In the genomic region with DNA sequence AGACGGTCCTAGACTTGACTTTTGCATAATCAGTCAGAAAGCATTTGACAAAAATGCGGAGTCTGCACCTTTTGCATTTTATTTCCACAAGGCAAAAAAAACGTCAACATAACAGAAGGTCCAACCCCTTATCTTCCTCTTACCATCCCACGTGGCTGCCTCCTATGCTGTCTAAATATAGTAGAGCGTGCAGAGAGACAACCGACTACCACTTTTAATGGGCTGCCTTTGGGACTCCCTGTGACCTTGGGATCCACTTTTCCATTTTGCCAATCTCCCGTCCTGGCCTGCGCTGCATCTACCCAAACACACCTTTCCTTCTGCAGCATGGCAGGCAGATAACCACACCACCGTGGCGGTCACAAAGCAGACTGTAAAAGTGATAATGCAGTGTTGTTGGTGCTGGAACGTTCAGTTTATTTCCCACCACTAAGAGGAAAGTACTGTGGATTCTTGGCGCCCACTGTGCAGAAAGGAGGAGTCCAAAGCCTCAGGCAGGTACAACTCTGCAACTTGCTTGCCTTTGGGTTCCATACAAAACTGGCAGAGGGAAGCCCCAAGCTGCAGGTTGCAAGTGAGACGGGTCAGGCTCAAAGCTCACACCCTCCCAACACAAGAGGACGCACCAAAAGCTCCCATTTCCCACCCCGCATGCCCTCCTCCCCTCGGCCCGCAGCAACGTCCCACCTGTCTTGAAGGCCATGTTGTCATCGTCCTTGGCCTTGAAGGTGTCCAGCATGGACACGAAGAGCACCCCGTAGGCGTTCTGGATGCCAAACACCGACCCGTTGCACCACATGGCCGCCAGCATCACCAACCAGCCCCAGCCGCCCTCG, we compare ENCODE assay signal across 8 mouse cellular contexts. TPM values are rescaled to one million over a fixed set of nuclear protein-coding genes. Genes with fewer than 3 reads are reported as not detected.
DNase-seq lines count a peak whose midpoint lies in the region; ATAC-seq and TF ChIP-seq lines count a peak whose summit lies in the region.

No protein-coding gene starts in this region.

- H3K27ac ChIP-seq in gastrocnemius, adult 2 months = peak overlapping the region; percentile 95
- H3K27ac ChIP-seq in forebrain, embryonic 13.5 days = no peak overlapping the region
- no peak overlapping the region for H3K27ac ChIP-seq in hindbrain, embryonic 12.5 days
- H3K27ac ChIP-seq in liver, embryonic 13.5 days = peak overlapping the region; percentile 96

- no peaks in the 10 kb centered on the region for H3K9me3 ChIP-seq in forebrain, embryonic 13.5 days (replicated peaks)
- H3K9me3 ChIP-seq in hindbrain, embryonic 12.5 days (replicated peaks) = no peaks in the 10 kb centered on the region
- no peaks in the 10 kb centered on the region for H3K9me3 ChIP-seq in liver, embryonic 13.5 days (replicated peaks)

- H3K27me3 ChIP-seq in forebrain, embryonic 13.5 days = peaks cover 14% of the 10 kb centered on the region; the same call in 1 of the 2 replicates
- peaks cover 15% of the 10 kb centered on the region for H3K27me3 ChIP-seq in hindbrain, embryonic 12.5 days
- no peaks in the 10 kb centered on the region; the same call in 1 of the 2 replicates for H3K27me3 ChIP-seq in liver, embryonic 13.5 days

- no peak for TF ChIP-seq CTCF in gastrocnemius, adult 2 months (IDR thresholded peaks at IDR 0.05)

- ATAC-seq in forebrain, embryonic 13.5 days = peak; percentile 2; the same call in 1 of the 2 replicates
- ATAC-seq in hindbrain, embryonic 12.5 days (ENCODE audit: low FRiP score) = no peak; the same call in 1 of the 2 replicates
- peak; percentile 43 for ATAC-seq in liver, embryonic 13.5 days (ENCODE audit: low read depth)

- intact Hi-C loops in gastrocnemius, adult 2 months (cut with DNase I) = loop anchor here (2.0 to 5.0 kb wide), 3 partner anchors 32 to 184 kb away; no protein-coding TSS in a partner anchor
- intact Hi-C loops in gastrocnemius, postnatal 14 days (cut with DNase I; ENCODE audit: low total_unique reads) = no loop called here

- H3K4me2 ChIP-seq in forebrain, embryonic 13.5 days = peak overlapping the region; percentile 88
- peak overlapping the region; percentile 94 for H3K4me2 ChIP-seq in hindbrain, embryonic 12.5 days (replicated peaks)
- peak overlapping the region; percentile 90 for H3K4me2 ChIP-seq in liver, embryonic 13.5 days

- WGBS in forebrain, embryonic 13.5 days = 30% methylated on average over 26 of the region's 27 CpGs
- WGBS in hindbrain, embryonic 12.5 days = 25% methylated on average over 27 of the region's 27 CpGs
- WGBS in liver, embryonic 13.5 days (ENCODE audit: insufficient replicate concordance) = 2% methylated on average over 27 of the region's 27 CpGs

- DNase-seq in gastrocnemius, adult 2 months = peak; percentile 42
- DNase-seq in gastrocnemius, postnatal 14 days = no peak
- peak; percentile 38 for DNase-seq in R1 (ENCODE audit: low read depth, low spot score)
- peak; percentile 73 for DNase-seq in liver, embryonic 13.5 days
- DNase-seq in skeletal muscle tissue, adult 2 months (ENCODE audit: low read depth, low spot score) = peak; percentile 45
- no peak for DNase-seq in retina, embryonic 14.5 days (ENCODE audit: low spot score)

- no peaks in the 10 kb centered on the region for H3K36me3 ChIP-seq in forebrain, embryonic 13.5 days (ENCODE audit: poor library complexity, severe bottlenecking)
- no peaks in the 10 kb centered on the region for H3K36me3 ChIP-seq in hindbrain, embryonic 12.5 days
- H3K36me3 ChIP-seq in liver, embryonic 13.5 days = peaks cover 31% of the 10 kb centered on the region

- H3K9ac ChIP-seq in forebrain, embryonic 13.5 days = peak overlapping the region; percentile 68
- H3K9ac ChIP-seq in hindbrain, embryonic 12.5 days = peak overlapping the region; percentile 70
- peak overlapping the region; percentile 99 for H3K9ac ChIP-seq in liver, embryonic 13.5 days

- peak overlapping the region; percentile 95 for H3K4me3 ChIP-seq in gastrocnemius, adult 2 months
- H3K4me3 ChIP-seq in forebrain, embryonic 13.5 days = peak overlapping the region; percentile 69
- peak overlapping the region; percentile 62 for H3K4me3 ChIP-seq in hindbrain, embryonic 12.5 days
- peak overlapping the region; percentile 98 for H3K4me3 ChIP-seq in liver, embryonic 13.5 days (replicated peaks)

- peaks cover 7% of the 10 kb centered on the region for H3K4me1 ChIP-seq in forebrain, embryonic 13.5 days
- H3K4me1 ChIP-seq in hindbrain, embryonic 12.5 days = peaks cover 4% of the 10 kb centered on the region
- H3K4me1 ChIP-seq in liver, embryonic 13.5 days (replicated peaks) = peaks cover 78% of the 10 kb centered on the region

RNA-seq across cellular contexts. Expression of gene Slc16a10, which starts 0.8 kb away (rescaled TPM):
- total RNA-seq in gastrocnemius, adult 2 months (2021) = 10 to 100 TPM; 39.8 to 43.6 TPM
- total RNA-seq in gastrocnemius, postnatal 14 days (2021) = 10 to 100 TPM; 30.0 to 33.6 TPM
- 3.1 and 6.8 TPM in 2 replicates for polyA plus RNA-seq in forebrain, embryonic 13.5 days (2015; fragmentation: Nextera tagmentation; extraction: Ambion mirVana)
- polyA plus RNA-seq in hindbrain, embryonic 12.5 days (2016; fragmentation: Nextera tagmentation; extraction: Ambion mirVana) = 12.6 and 13.6 TPM in 2 replicates
- polyA plus RNA-seq in liver, embryonic 13.5 days (2015; fragmentation: Nextera tagmentation; extraction: Ambion mirVana) = 75.1 and 80.8 TPM in 2 replicates

Comparison
In these comparisons a context has a peak if more than half of its experiments do, and no peak if none do; other contexts are left out.
1. DNase-seq: peak in gastrocnemius, adult 2 months (single experiment), R1 (single experiment), liver, embryonic 13.5 days (single experiment) and skeletal muscle tissue, adult 2 months (single experiment); none in gastrocnemius, postnatal 14 days (single experiment) and retina, embryonic 14.5 days (single experiment).
2. H3K27ac ChIP-seq: peak in gastrocnemius, adult 2 months (single experiment) and liver, embryonic 13.5 days (single experiment); none in forebrain, embryonic 13.5 days (single experiment) and hindbrain, embryonic 12.5 days (single experiment).
3. Peak in every context shown above with its lines, with median percentiles within 50 percentile points of each other: H3K4me3 ChIP-seq, H3K4me2 ChIP-seq and H3K9ac ChIP-seq.